In genomic region chr10:122693911-122694618, GRCm38 (mm10) we compare ENCODE assay signal across 12 mouse cellular contexts. TPM values are rescaled to one million over a fixed set of nuclear protein-coding genes. Genes with fewer than 3 reads are reported as not detected.
DNase-seq lines count a peak whose midpoint lies in the region; ATAC-seq and TF ChIP-seq lines count a peak whose summit lies in the region.
"Had no signal": no experiment of that assay in that cellular context is flagged by ENCODE, and none has a peak within 500 bp of the region (broad histone marks: within the 10 kb centered on the region; RNA-seq: fewer than 3 reads in every experiment).

No protein-coding gene starts in this region.

- H3K27me3 ChIP-seq in forebrain, embryonic 10.5 days (ENCODE audit: poor library complexity, severe bottlenecking): no peaks in the 10 kb centered on the region
- no peaks in the 10 kb centered on the region for H3K27me3 ChIP-seq in forebrain, embryonic 11.5 days (ENCODE audit: control insufficient read depth, insufficient read depth, low read length)
- no peaks in the 10 kb centered on the region for H3K27me3 ChIP-seq in lung, embryonic 14.5 days (ENCODE audit: insufficient read depth, low read length)
- no peaks in the 10 kb centered on the region for H3K27me3 ChIP-seq in hindbrain, embryonic 14.5 days (ENCODE audit: control insufficient read depth, insufficient read depth, low read length)
- H3K27me3 ChIP-seq in midbrain, embryonic 16.5 days (ENCODE audit: control insufficient read depth, insufficient read depth, low read depth, low read length): no peaks in the 10 kb centered on the region
- H3K27me3 ChIP-seq: forebrain, embryonic 12.5 days; heart, embryonic 15.5 days had no signal

- 72% methylated on average over 17 of the region's 17 CpGs for WGBS in forebrain, embryonic 10.5 days
- WGBS in forebrain, embryonic 11.5 days: 64% methylated on average over 16 of the region's 17 CpGs
- WGBS in lung, embryonic 14.5 days: 71% methylated on average over 16 of the region's 17 CpGs
- 68% methylated on average over 17 of the region's 17 CpGs for WGBS in hindbrain, embryonic 14.5 days
- WGBS in midbrain, embryonic 16.5 days: 46% methylated on average over 12 of the region's 17 CpGs

- intact Hi-C loops in left cerebral cortex, postnatal 14 days (cut with DNase I): no loop called here

- no peak for TF ChIP-seq CTCF in lung, embryonic 14.5 days (IDR thresholded peaks at IDR 0.05; ENCODE audit: low read depth)

- H3K9me3 ChIP-seq in forebrain, embryonic 10.5 days: peaks cover 2% of the 10 kb centered on the region; the same call in 1 of the 2 replicates
- H3K9me3 ChIP-seq in forebrain, embryonic 11.5 days (ENCODE audit: control insufficient read depth, low read length): no peaks in the 10 kb centered on the region
- H3K9me3 ChIP-seq in lung, embryonic 14.5 days (ENCODE audit: low read depth, low read length): no peaks in the 10 kb centered on the region
- no peaks in the 10 kb centered on the region for H3K9me3 ChIP-seq in hindbrain, embryonic 14.5 days (ENCODE audit: control insufficient read depth, low read length)
- H3K9me3 ChIP-seq in midbrain, embryonic 16.5 days (replicated peaks; ENCODE audit: control insufficient read depth, low read length, poor library complexity, severe bottlenecking): no peaks in the 10 kb centered on the region
- H3K9me3 ChIP-seq: forebrain, embryonic 12.5 days; heart, embryonic 15.5 days had no signal

- peaks cover 17% of the 10 kb centered on the region for H3K4me1 ChIP-seq in forebrain, embryonic 10.5 days
- no peaks in the 10 kb centered on the region for H3K4me1 ChIP-seq in forebrain, embryonic 11.5 days (replicated peaks; ENCODE audit: control insufficient read depth, insufficient read depth, low read length)
- no peaks in the 10 kb centered on the region for H3K4me1 ChIP-seq in lung, embryonic 14.5 days (ENCODE audit: insufficient read depth)
- peaks cover 13% of the 10 kb centered on the region; the same call in 1 of the 2 replicates for H3K4me1 ChIP-seq in hindbrain, embryonic 14.5 days (replicated peaks; ENCODE audit: control insufficient read depth, insufficient read depth, low read length)
- 0 out of 2 replicates have a peak, but pooled peaks cover 4% of the 10 kb centered on the region for H3K4me1 ChIP-seq in midbrain, embryonic 16.5 days (ENCODE audit: control insufficient read depth, insufficient read depth, low read length)
- H3K4me1 ChIP-seq: forebrain, embryonic 12.5 days had no signal

- H3K4me2 ChIP-seq in forebrain, embryonic 11.5 days (ENCODE audit: low read depth, low read length, severe bottlenecking): no peak overlapping the region
- no peak overlapping the region for H3K4me2 ChIP-seq in lung, embryonic 14.5 days
- H3K4me2 ChIP-seq in hindbrain, embryonic 14.5 days (replicated peaks): no peak overlapping the region
- no peak overlapping the region for H3K4me2 ChIP-seq in midbrain, embryonic 16.5 days (ENCODE audit: low read length)
- H3K4me2 ChIP-seq: forebrain, embryonic 12.5 days; heart, embryonic 15.5 days had no signal

- no peak for ATAC-seq in forebrain, embryonic 11.5 days (replicated peaks; ENCODE audit: low FRiP score)
- ATAC-seq in lung, embryonic 14.5 days (ENCODE audit: insufficient read depth): peak; percentile 75
- peak; percentile 43; the same call in 1 of the 2 replicates for ATAC-seq in hindbrain, embryonic 14.5 days (ENCODE audit: low FRiP score)
- ATAC-seq in midbrain, embryonic 16.5 days: peak; percentile 61; the same call in 1 of the 2 replicates
- ATAC-seq: liver, postnatal 0 days had no signal

- H3K36me3 ChIP-seq in forebrain, embryonic 10.5 days (replicated peaks): no peaks in the 10 kb centered on the region
- no peaks in the 10 kb centered on the region for H3K36me3 ChIP-seq in forebrain, embryonic 11.5 days (ENCODE audit: control insufficient read depth, insufficient read depth, low read length)
- H3K36me3 ChIP-seq in lung, embryonic 14.5 days (ENCODE audit: insufficient read depth): no peaks in the 10 kb centered on the region
- no peaks in the 10 kb centered on the region; the same call in 1 of the 2 replicates for H3K36me3 ChIP-seq in hindbrain, embryonic 14.5 days (replicated peaks; ENCODE audit: control insufficient read depth, insufficient read depth)
- no peaks in the 10 kb centered on the region for H3K36me3 ChIP-seq in midbrain, embryonic 16.5 days (ENCODE audit: control insufficient read depth, insufficient read depth, low read length)
- H3K36me3 ChIP-seq: forebrain, embryonic 12.5 days; heart, embryonic 15.5 days had no signal

- DNase-seq in forebrain, embryonic 10.5 days (ENCODE audit: extremely low spot score, low spot score): peak; percentile 25
- no peak for DNase-seq in forebrain, embryonic 11.5 days (ENCODE audit: low spot score)
- peak; percentile 60 for DNase-seq in lung, embryonic 14.5 days
- no peak for DNase-seq in lung, postnatal 14 days
- DNase-seq in hindbrain, embryonic 14.5 days (ENCODE audit: low spot score): no peak
- no peak for DNase-seq in left cerebral cortex, postnatal 14 days (ENCODE audit: low spot score in 2 of 2)
- no peak for DNase-seq in left cerebral cortex, adult 11 months (ENCODE audit: low spot score)
- DNase-seq: liver, postnatal 0 days; spleen, adult 18-20 months had no signal

- no peak overlapping the region for H3K9ac ChIP-seq in forebrain, embryonic 11.5 days (ENCODE audit: low read length)
- no peak overlapping the region for H3K9ac ChIP-seq in lung, embryonic 14.5 days
- H3K9ac ChIP-seq in hindbrain, embryonic 14.5 days: no peak overlapping the region
- H3K9ac ChIP-seq in midbrain, embryonic 16.5 days (ENCODE audit: low read depth, low read length): no peak overlapping the region
- H3K9ac ChIP-seq: forebrain, embryonic 12.5 days; heart, embryonic 15.5 days; liver, postnatal 0 days had no signal

- no peak overlapping the region for H3K4me3 ChIP-seq in forebrain, embryonic 10.5 days
- no peak overlapping the region for H3K4me3 ChIP-seq in forebrain, embryonic 11.5 days (ENCODE audit: low read depth, low read length)
- no peak overlapping the region for H3K4me3 ChIP-seq in lung, embryonic 14.5 days (ENCODE audit: low read depth, low read length)
- no peak overlapping the region for H3K4me3 ChIP-seq in hindbrain, embryonic 14.5 days (replicated peaks; ENCODE audit: low read length)
- no peak overlapping the region for H3K4me3 ChIP-seq in midbrain, embryonic 16.5 days (ENCODE audit: low read depth, low read length)
- H3K4me3 ChIP-seq: forebrain, embryonic 12.5 days; heart, embryonic 15.5 days had no signal

- 0 out of 2 replicates have a peak overlapping the region, but pooled peaks have one; percentile 4 for H3K27ac ChIP-seq in forebrain, embryonic 10.5 days
- H3K27ac ChIP-seq in forebrain, embryonic 11.5 days (ENCODE audit: low read depth, low read length): no peak overlapping the region
- no peak overlapping the region for H3K27ac ChIP-seq in lung, embryonic 14.5 days (ENCODE audit: low read depth)
- H3K27ac ChIP-seq in hindbrain, embryonic 14.5 days: peak overlapping the region; percentile 45
- H3K27ac ChIP-seq in midbrain, embryonic 16.5 days (ENCODE audit: low read length): no peak overlapping the region
- H3K27ac ChIP-seq: forebrain, embryonic 12.5 days; heart, embryonic 15.5 days had no signal

RNA-seq across cellular contexts. Expression of gene Ppm1h, which starts 15.5 kb away (rescaled TPM):
- 2.7 and 3.7 TPM in 2 replicates for polyA plus RNA-seq in forebrain, embryonic 10.5 days (2016; fragmentation: Nextera tagmentation; extraction: Ambion mirVana)
- 3.6 and 4.1 TPM in 2 replicates for polyA plus RNA-seq in forebrain, embryonic 11.5 days (2014; fragmentation: Nextera tagmentation; extraction: Ambion mirVana)
- 6.1 and 7.1 TPM in 2 replicates for polyA plus RNA-seq in lung, embryonic 14.5 days (2014; fragmentation: Nextera tagmentation; extraction: Ambion mirVana)
- polyA plus RNA-seq in hindbrain, embryonic 14.5 days (2014; fragmentation: Nextera tagmentation; extraction: Ambion mirVana): 30.4 and 34.3 TPM in 2 replicates
- polyA plus RNA-seq in midbrain, embryonic 16.5 days (2015; fragmentation: Nextera tagmentation; extraction: Ambion mirVana): 23.7 and 25.2 TPM in 2 replicates
- 10 to 100 TPM; 88.0 to 98.7 TPM for total RNA-seq in left cerebral cortex, postnatal 14 days (2021)

Comparison
In these comparisons a context has a peak if more than half of its experiments do, and no peak if none do; other contexts are left out.
1. DNase-seq: peak in forebrain, embryonic 10.5 days (single experiment) and lung, embryonic 14.5 days (single experiment); none in forebrain, embryonic 11.5 days (single experiment), lung, postnatal 14 days (single experiment), hindbrain, embryonic 14.5 days (single experiment), left cerebral cortex, postnatal 14 days (0 of 2) and left cerebral cortex, adult 11 months (single experiment).
2. H3K27ac ChIP-seq: peak in forebrain, embryonic 10.5 days (single experiment) and hindbrain, embryonic 14.5 days (single experiment); none in forebrain, embryonic 11.5 days (single experiment), lung, embryonic 14.5 days (single experiment) and midbrain, embryonic 16.5 days (single experiment).